Mouse (Mus musculus): Measurements from ENCODE around the gene Pole4. TPM values are rescaled to one million over a fixed set of nuclear protein-coding genes. Genes with fewer than 3 reads are reported as not detected.

Pole4 gene
- polyA plus RNA-seq (2012), result 67.6 and 80.6 TPM in 2 replicates

GRCm38 (mm10) chr6:82705221-82705620 lies at the start of gene Pole4:
TSS of gene Pole4 (minus strand) at chr6:82705365.

Other genes starting within 250 kb of the Pole4 start
- 13.4 and 18.7 TPM in 2 replicates for gene Hk2, start 69.1 kb upstream of the Pole4 start, polyA plus RNA-seq (2012)
- 0.47 and 0.49 TPM in 2 replicates for gene Sema4f, start 234.4 kb upstream of the Pole4 start, polyA plus RNA-seq (2012)
- gene M1ap, start 241.5 kb upstream of the Pole4 start, polyA plus RNA-seq (2012), result 4.4 and 6.4 TPM in 2 replicates

Data from megakaryocyte-erythroid progenitor cell, adult 5 weeks (primary cell).